In the genomic region with DNA sequence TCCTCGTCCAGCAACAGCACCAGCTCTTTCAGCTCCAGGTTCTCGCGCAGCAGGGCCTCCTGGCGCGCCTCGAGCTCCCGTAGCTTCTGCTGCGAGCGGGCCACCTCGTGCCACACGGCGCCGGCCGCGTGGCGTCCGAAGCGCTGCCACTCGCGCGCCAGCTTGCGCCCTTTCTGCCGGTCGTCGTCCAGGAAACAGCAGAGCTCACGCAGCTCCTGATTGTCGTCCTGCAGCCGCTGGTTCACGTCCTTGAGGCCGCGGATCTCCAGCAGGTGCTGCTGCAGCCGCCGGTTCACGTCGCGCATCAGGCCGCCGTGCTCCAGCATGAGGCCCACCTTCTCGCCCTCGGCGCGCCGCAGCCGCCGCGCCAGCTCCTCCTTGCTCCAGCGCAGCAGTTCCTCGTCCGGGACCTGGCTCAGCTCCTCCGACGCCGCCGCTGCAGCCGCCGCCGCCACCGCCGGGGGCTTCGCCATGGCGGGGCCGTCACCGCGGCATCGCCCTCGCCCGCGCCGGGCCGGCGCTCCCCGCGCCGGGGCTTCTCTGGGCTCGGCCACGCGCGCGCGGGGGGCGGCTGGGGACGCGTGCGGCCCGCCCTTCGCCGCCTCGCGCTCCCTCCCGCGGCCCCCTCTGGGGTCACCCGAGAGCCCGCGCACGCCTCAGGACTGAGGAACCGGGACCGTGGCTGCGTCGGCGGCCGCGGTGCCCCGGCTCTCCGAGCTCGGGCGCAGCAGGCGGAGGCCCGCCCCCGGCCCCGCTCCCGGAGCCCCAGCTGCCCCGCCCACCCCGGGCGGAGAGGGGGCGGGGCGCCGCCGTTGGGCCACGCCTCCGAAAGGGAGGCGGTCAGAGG, we compare ENCODE assay signal across 8 mouse cellular contexts. TPM values are rescaled to one million over a fixed set of nuclear protein-coding genes. Genes with fewer than 3 reads are reported as not detected.
DNase-seq lines count a peak whose midpoint lies in the region; ATAC-seq and TF ChIP-seq lines count a peak whose summit lies in the region.

A gene (minus strand): TSS at position 765 of the 847 bp plus-strand sequence.

- H3K4me3 ChIP-seq in liver, postnatal 0 days (ENCODE audit: low read depth, low read length) = peak within 1 kb of the TSS; percentile 63

- no peak for TF ChIP-seq EP300 in liver, postnatal 0 days (IDR thresholded peaks at IDR 0.05; ENCODE audit: low read depth)

- peak within 1 kb of the TSS; percentile 97 for H3K4me2 ChIP-seq in liver, postnatal 0 days (ENCODE audit: low read depth, low read length)

- peak within 1 kb of the TSS; percentile 51; the same call in 1 of the 2 replicates for H3K27ac ChIP-seq in liver, postnatal 0 days (ENCODE audit: low read depth)

- WGBS in liver, postnatal 0 days (ENCODE audit: insufficient replicate concordance) = 0% methylated on average over 78 of the region's 120 CpGs

- ATAC-seq in frontal cortex, adult (ENCODE audit: low TSS enrichment) = peak; percentile 7
- peak; percentile 12 for ATAC-seq in liver, postnatal 0 days

- peaks cover 36% of the 10 kb centered on the region for H3K27me3 ChIP-seq in liver, postnatal 0 days (ENCODE audit: insufficient read depth, low read length)

- H3K36me3 ChIP-seq in liver, postnatal 0 days (replicated peaks; ENCODE audit: insufficient read depth, low read length) = no peaks in the 10 kb centered on the region

- peaks cover 23% of the 10 kb centered on the region for H3K4me1 ChIP-seq in liver, postnatal 0 days (ENCODE audit: insufficient read depth)

- TF ChIP-seq CTCF in liver, postnatal 0 days (IDR thresholded peaks at IDR 0.05; ENCODE audit: low read depth) = no peak

- peak within 1 kb of the TSS; percentile 62 for H3K9ac ChIP-seq in liver, postnatal 0 days (replicated peaks)

- no peak for DNase-seq in frontal cortex, postnatal 25 days (ENCODE audit: low spot score in 2 of 2)
- peak; percentile 80 for DNase-seq in ZHBTc4 (ENCODE audit: low read depth, low spot score)
- peak; percentile 67 for DNase-seq in embryo, embryonic 9.5 days (ENCODE audit: extremely low spot score)
- no peak for DNase-seq in heart, adult 8-10 months (ENCODE audit: low spot score)
- peak; percentile 68 for DNase-seq in kidney, postnatal 10 days
- peak; percentile 51 for DNase-seq in liver, postnatal 0 days
- DNase-seq in right cerebral cortex, postnatal 10 days (ENCODE audit: low spot score in 2 of 2) = peak; percentile 64 to 74

- H3K9me3 ChIP-seq in liver, postnatal 0 days (ENCODE audit: low read length) = no peaks in the 10 kb centered on the region

RNA-seq across cellular contexts. Expression of the gene that starts here (rescaled TPM):
- total RNA-seq in heart, adult 8-10 months (2022) = 10 to 100 TPM; 38.2 to 46.2 (median 40.0) TPM
- polyA plus RNA-seq in liver, postnatal 0 days (2015; fragmentation: Nextera tagmentation; extraction: Ambion mirVana) = 1.5 TPM in 2 replicates

Comparison
In these comparisons a context has a peak if more than half of its experiments do, and no peak if none do; other contexts are left out.
1. DNase-seq: peak in ZHBTc4 (single experiment), embryo, embryonic 9.5 days (single experiment), kidney, postnatal 10 days (single experiment), liver, postnatal 0 days (single experiment) and right cerebral cortex, postnatal 10 days (2 of 2); none in frontal cortex, postnatal 25 days (0 of 2) and heart, adult 8-10 months (single experiment).